Mouse (Mus musculus): ENCODE measurements around the gene Mcidas. TPM values are rescaled to one million over a fixed set of nuclear protein-coding genes. Genes with fewer than 3 reads are reported as not detected.

Gene Mcidas
- total RNA-seq, 2 experiments from 2014 or later: not detected

DNA sequence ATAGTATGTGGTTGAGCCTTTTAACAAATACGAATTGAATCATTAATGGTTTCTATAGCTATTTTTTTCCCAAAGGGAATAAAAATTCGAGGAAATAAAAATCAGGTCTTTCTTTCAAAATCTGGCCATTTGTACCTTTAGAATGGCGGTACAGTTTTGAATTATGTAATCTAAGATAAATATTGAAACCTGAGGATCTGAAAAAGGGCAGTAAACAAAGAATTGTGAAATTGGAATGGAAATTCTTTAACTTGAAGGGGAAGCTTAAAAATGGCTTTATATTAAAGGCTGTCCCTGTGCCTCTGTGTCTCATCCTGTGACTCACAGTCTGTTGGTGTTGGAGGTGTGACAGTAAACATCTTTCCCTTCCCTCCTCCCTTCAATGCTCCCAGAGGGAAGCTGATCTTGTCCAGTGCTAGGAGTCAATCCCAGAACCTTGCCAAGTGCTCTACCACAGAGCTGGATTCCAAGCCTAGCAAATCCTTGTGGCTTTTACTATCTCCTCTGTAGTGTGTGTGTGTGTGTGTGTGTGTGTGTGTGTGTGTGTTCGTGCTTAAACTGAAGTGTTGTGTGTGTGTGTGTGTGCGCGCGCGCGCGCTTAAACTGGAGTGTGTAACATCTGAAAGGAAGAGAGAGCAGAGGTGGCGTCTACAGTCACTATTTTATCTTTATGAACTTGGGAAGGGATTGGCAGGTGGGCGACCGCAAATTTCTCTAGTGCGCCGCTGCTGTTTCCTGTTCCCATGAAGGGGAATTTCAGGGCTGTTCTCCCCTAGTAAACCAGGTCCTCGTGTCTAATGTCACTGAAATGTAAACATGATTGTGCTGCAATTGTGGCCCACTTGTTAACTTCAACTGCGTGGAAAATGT is 29.9 kb downstream of the Mcidas start:
- Histone ChIP-seq H3K4me3 (no peak overlapping the region), H3K27ac (no peak overlapping the region)
- TF ChIP-seq CTCF (IDR thresholded peaks at IDR 0.05): no peak
- no peak for DNase-seq
- intact Hi-C loops (cut with DNase I): no loop called here

DNA sequence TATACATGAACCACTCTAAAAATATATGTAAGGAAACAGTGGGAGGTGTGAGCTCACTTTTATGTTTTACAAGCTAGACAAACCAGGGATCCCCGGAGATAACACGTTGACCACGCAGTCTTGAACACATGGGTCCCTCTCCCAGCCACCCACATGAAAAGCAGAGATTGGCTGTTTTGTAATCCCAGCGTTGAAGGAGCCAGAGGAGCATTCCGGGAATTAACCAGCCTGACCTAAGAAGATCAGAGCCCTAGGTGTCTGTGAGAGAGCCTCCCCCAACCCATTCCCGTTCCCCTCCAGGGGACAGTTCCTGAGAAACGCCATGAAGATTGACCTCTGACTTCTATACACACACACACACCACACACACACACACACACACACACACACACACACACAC is 37.7 kb downstream of the Mcidas start:
- H3K4me3 ChIP-seq: no peak overlapping the region
- no peak for DNase-seq
- intact Hi-C loops (cut with DNase I): loop anchor here (10.0 kb wide), 1 partner anchor 357 kb away; no protein-coding TSS in a partner anchor
- no peak for TF ChIP-seq CTCF (IDR thresholded peaks at IDR 0.05)
- H3K27ac ChIP-seq: no peak overlapping the region

DNA sequence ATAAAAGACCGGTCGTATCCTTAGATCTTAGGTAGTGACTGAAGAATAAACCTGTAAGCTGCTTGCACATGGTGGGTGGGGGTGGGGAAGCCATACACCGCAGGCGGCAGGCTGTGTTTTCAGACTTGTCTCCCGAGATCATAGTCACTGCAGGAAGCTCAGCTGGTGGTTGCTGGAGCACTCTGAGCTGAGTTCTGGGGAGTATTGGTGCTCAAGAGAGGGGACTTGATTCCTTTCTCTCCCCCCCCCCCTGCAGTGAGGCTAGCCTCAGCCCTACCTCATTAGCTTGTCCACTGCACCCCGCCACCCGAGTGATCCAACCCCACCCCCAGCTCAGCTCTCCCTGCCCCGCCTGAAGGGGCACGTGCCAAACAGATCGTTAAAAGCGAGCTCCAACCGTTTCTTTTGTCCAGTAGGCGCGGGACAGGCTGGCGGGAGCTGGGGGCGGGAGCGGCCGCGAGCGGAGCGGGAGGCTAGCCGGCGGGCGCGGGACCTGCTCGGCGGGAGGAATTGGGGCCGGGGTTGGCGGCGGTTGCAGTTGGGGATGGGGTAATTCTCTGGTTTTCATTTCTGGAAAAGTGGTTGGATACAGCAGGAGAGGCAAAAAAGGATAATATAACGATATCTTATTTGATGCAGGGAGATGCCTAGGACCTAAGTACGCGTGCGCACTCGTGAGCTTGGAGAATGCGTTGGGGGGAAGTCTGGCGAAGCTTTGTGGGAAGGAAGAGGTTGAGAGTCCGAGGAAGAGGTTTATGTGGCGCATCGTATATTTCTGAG is 38.3 kb downstream of the Mcidas start:
- TF ChIP-seq CTCF (IDR thresholded peaks at IDR 0.05): no peak
- Histone ChIP-seq H3K27ac (no peak overlapping the region), H3K4me3 (peak overlapping the region; percentile 66)
- peak; percentile 32 for DNase-seq
- intact Hi-C loops (cut with DNase I): loop anchor here (10.0 kb wide), 1 partner anchor 357 kb away; no protein-coding TSS in a partner anchor

DNA sequence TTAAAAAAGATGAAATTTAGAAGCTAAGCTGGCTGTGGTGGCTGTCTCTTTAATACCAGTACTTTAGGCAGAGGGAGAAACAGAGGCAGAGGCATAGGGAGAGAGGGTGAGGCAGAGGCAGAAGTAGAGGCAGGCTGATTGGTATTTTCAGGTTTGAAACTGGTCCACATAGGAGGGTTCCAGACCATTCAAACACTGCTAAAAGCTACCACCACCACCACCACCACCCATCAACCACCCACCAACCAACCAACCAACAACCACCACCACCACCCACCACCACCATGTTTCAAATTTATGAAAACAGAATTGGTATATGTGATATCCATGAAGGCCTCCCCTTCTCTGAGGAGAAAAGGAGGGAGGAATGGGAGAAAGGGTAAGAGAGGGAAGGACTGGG is 39.2 kb downstream of the Mcidas start:
- intact Hi-C loops (cut with DNase I): loop anchor here (10.0 kb wide), 1 partner anchor 358 kb away; no protein-coding TSS in a partner anchor
- H3K4me3 ChIP-seq: no peak overlapping the region
- no peak for TF ChIP-seq CTCF (IDR thresholded peaks at IDR 0.05)
- no peak overlapping the region for H3K27ac ChIP-seq
- no peak for DNase-seq

DNA sequence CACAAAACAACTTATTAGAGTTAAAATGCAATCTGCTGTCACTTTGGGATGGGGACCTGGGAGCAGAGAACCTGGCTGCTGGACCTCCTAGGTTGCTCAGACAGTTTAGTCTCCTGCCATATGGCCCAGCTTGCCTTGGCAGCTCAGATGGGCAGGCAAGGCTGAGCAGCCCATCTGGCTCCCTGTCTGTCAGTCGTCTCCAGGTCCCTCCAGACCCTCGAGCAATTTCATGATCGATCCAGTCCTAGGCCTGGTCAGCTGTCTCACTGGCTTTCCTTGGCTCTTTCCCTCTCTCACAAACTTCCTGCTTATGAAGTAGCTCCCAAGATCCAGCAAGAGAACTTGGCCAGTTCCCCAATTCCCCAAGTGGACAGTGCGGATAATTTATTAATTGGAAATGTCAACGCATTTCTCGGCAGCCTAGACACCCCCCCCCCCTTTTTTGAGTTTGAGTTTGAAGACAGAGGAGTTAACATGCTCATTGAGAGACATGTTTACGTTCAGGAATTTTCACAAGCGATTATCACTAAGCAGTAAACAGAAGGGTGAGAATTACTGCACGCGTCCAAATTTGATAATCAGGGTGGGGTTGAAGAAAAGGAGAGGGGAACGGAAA is 40.7 kb downstream of the Mcidas start:
- no peak for TF ChIP-seq CTCF (IDR thresholded peaks at IDR 0.05)
- no peak for DNase-seq
- H3K27ac ChIP-seq: no peak overlapping the region
- H3K4me3 ChIP-seq: peak overlapping the region; percentile 64
- intact Hi-C loops (cut with DNase I): loop anchor here (10.0 kb wide), 1 partner anchor 360 kb away; no protein-coding TSS in a partner anchor

DNA sequence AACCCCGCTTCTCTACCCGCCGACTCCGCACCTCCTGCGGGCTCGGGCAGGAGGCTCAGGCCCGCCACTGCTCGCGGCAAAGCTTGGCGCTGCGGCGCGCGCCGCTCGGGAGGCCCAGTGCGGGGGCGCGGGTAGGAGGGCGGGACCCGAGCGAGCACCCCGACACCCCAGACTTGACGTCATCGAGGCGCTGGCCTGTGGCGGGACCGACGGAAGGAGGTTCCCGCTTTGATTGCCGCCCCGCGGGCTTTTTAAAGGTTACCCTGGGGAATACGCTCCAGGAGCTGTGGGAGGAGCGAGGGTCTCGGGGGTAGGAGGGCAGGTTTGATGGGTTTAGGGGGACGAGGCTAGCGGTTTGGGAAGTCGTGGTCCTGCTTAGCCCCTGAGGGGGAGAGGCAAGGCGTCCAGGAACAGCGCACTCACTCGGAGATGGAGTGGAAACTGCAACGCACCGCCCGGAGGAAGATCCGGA is 41.3 kb downstream of the Mcidas start, which contains the start of gene Cdc20b:
Gene Cdc20b, plus strand, starts transcription at position 162 of the 472 bp plus-strand sequence.
- Histone ChIP-seq H3K27ac (no peak within 1 kb of the TSS), H3K4me3 (peak within 1 kb of the TSS; percentile 64)
- intact Hi-C loops (cut with DNase I): loop anchor here (5.0 to 10.0 kb wide), 2 partner anchors 48 to 360 kb away; partner anchors contain the start of gene Ccno
- peak; percentile 54 for DNase-seq
- TF ChIP-seq CTCF (IDR thresholded peaks at IDR 0.05): no peak

DNA sequence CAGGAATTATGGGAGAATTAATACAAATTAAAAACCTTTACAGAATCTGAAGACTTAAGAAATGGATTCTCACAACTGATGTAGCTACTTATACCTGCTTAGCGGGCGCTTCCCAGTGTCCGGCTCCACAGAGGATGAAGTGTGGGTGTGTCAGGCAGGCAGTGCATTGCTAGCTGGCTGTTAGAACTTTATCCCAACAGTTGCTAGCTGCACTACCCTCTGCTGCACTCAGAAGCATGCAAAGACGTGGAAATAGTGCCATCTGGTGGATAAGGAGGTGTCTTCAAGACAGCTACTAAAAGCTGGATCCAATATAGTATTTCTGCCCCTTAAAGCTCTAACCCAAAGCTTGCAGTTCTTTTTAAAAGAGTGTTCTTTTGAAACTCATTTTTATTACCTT is 42.2 kb downstream of the Mcidas start:
- intact Hi-C loops (cut with DNase I): loop anchor here (1.0 to 10.0 kb wide), 3 partner anchors 49 to 361 kb away; partner anchors contain the start of gene Ccno

DNA sequence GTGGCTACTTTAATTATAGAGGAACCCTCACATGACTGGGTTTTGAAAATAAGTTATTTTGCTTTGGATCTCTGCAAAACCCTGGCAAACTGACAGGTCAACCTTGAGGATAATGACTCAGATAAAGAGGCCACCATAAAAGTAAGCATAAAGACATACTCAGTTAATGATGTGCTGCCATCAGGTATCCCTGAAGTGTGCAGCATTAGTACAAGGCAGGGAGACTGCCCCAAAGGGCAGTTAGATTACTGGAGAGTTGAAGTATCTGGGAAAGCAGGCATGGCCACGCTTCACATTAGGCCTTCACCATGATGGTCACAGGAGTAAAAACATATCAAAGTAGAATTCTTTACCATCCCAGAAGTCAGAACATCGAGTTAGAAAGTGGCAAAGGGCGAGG is 51.2 kb downstream of the Mcidas start:
- no peak for TF ChIP-seq CTCF (IDR thresholded peaks at IDR 0.05)
- H3K27ac ChIP-seq: peak overlapping the region; percentile 69
- H3K4me3 ChIP-seq: peak overlapping the region; percentile 68
- DNase-seq: no peak
- intact Hi-C loops (cut with DNase I): loop anchor here (5.0 kb wide), 1 partner anchor 222 kb away; no protein-coding TSS in a partner anchor

More for the DNA sequence above, 42.2 kb downstream of the Mcidas start:
- no peak overlapping the region for H3K27ac ChIP-seq
- TF ChIP-seq CTCF (IDR thresholded peaks at IDR 0.05): peak; percentile 88
- DNase-seq: peak; percentile 65
- peak overlapping the region; percentile 64 for H3K4me3 ChIP-seq

DNA sequence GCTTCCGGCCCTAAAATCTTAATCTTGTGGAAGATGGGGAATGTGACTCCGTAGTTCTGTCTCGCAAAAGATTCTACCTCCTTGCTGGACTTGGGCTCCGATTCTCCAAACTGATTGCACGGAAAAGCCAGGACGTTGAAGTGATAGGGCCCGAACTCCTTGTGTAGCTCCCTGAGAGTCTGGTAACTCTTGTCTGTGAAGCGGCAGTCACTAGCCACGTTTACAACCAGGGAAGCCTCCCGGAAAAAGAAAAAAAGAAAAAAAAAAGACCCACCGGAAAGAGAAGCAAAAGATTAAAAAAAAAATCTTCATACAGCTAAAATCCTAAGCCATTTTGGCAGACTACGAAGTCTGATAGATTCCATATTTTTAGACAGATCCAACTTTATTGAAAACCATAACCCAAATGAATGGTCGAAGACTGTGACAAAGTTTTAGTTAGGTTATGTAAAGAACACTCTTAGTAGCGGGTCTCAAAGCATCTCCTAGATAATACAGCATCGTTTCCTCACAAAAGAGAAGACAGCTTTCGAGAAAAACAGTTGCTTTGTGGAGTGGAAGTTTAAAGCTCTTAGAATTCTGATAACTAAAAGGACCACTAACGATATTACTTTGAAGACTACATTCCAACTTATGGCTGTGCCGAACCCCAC is 51.9 kb downstream of the Mcidas start:
- intact Hi-C loops (cut with DNase I): loop anchor here (5.0 kb wide), 1 partner anchor 222 kb away; no protein-coding TSS in a partner anchor
- no peak for DNase-seq
- Histone ChIP-seq H3K4me3 (peak overlapping the region; percentile 68), H3K27ac (peak overlapping the region; percentile 69)
- no peak for TF ChIP-seq CTCF (IDR thresholded peaks at IDR 0.05)

DNA sequence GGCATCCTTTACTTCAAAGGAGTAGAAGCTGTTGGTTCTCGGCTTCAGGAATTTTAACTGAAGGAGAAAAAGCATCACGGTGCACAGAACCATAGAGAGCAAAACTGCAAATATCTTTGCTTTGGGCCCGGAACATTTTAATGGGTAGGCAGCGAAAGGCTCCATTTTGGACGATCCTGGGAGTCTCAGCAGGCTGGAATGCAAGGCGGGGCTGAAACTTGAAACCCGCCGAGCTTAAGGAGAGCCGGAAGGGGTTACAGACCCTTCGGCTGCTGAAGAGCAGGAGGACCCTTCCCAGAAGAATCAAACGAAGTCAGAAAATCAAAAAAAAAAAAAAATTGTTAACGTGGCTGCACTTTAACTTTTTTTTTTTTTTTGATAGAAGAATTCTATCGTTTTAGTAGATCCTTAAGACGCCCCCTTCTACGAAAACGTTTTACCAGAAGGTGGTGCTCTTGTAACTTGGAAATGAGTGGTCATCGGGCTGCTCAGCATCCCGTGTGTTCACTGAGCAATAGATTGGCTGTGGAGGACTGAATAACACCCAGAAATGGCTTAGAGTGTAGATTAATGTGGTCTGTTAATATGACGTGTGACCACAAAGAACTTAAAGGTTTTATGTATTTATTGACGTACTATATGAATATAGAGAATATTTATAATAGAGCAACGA is 52.7 kb downstream of the Mcidas start, which contains the start of gene Gpx8:
Gene Gpx8, minus strand, starts transcription at position 200 of the 673 bp plus-strand sequence.
- TF ChIP-seq CTCF (IDR thresholded peaks at IDR 0.05): peak; percentile 69
- intact Hi-C loops (cut with DNase I): loop anchor here (5.0 kb wide), 1 partner anchor 221 kb away; no protein-coding TSS in a partner anchor
- peak within 1 kb of the TSS; percentile 68 for H3K4me3 ChIP-seq

DNA sequence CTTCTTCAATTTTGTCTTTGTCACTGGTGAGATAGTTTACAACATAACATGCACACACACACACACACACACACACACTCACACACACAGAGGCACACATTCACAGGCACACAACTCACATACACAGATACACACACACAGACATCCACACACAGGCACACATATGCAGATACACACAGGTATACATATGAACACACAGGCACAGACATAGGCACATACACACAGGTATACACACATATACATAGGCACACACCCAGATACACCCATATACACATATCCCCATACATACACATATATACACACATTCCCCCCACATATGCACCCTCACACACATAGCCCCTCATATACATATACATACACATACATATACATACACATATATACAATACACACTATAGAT is 53.4 kb downstream of the Mcidas start:
- intact Hi-C loops (cut with DNase I): loop anchor here (5.0 kb wide), 1 partner anchor 220 kb away; no protein-coding TSS in a partner anchor
- no peak overlapping the region for H3K27ac ChIP-seq
- no peak for DNase-seq
- no peak for TF ChIP-seq CTCF (IDR thresholded peaks at IDR 0.05)
- no peak overlapping the region for H3K4me3 ChIP-seq

More for the DNA sequence above, 52.7 kb downstream of the Mcidas start, which contains the start of gene Gpx8:
- H3K27ac ChIP-seq: peak within 1 kb of the TSS; percentile 69
- peak; percentile 72 for DNase-seq

Data from gastrocnemius, adult 2 months (tissue).